Mouse (Mus musculus) heart, embryonic 16.5 days (tissue): ENCODE results near the gene Kbtbd8. TPM values are rescaled to one million over a fixed set of nuclear protein-coding genes. Genes with fewer than 3 reads are reported as not detected.

Source experiments
- ATAC-seq: fragments of 200-750 bp; cut with Nextera tagmentation; replicated peaks from 2 replicates; pipeline ENCODE4 v1.8.0; 2017; ENCODE audit warnings: moderate number of reproducible peaks; ENCODE audit not compliant: insufficient read depth, low FRiP score; ENCODE audit errors: extremely low read depth
- H3K27ac ChIP-seq: fragments of 300-500 bp; sonication (generic); 2 replicates; pipeline ENCODE4 v1.5.1; 2014; ENCODE audit warnings: mild to moderate bottlenecking, low read length, control low read depth, moderate library complexity
- H3K27me3 ChIP-seq: fragments of 300-500 bp; sonication (generic); 2 replicates; pipeline ENCODE4 v1.6.1; 2014; ENCODE audit warnings: low read length, mixed read lengths; ENCODE audit not compliant: control insufficient read depth, insufficient read depth
- H3K36me3 ChIP-seq: fragments of 300-500 bp; sonication (generic); 2 replicates; pipeline ENCODE4 v1.6.1; 2014; ENCODE audit not compliant: control insufficient read depth, insufficient read depth
- H3K4me1 ChIP-seq: fragments of 300-500 bp; sonication (generic); 2 replicates; pipeline ENCODE4 v1.6.1; 2014; ENCODE audit warnings: low read length, mixed read lengths; ENCODE audit not compliant: control insufficient read depth, insufficient read depth
- H3K4me2 ChIP-seq: fragments of 300-500 bp; sonication (generic); 2 replicates; pipeline ENCODE4 v1.6.1; 2014; ENCODE audit warnings: low read depth, mild to moderate bottlenecking, control low read depth, low read length
- H3K4me3 ChIP-seq: fragments of 300-500 bp; sonication (generic); 2 replicates; pipeline ENCODE4 v1.5.1; 2014; ENCODE audit warnings: mild to moderate bottlenecking, control low read depth, low read length
- H3K9ac ChIP-seq: fragments of 300-500 bp; sonication (generic); 2 replicates; pipeline ENCODE4 v1.6.1; 2014; ENCODE audit warnings: low read length, control low read depth
- H3K9me3 ChIP-seq: fragments of 300-500 bp; sonication (generic); replicated peaks from 2 replicates; pipeline ENCODE4 v1.6.1; 2016; ENCODE audit warnings: low read length; ENCODE audit not compliant: control insufficient read depth
- WGBS: fragments of 180-500 bp; shearing (Covaris S2); extraction: QIAGEN DNeasy Blood & Tissue Kit; methylation state at CpG from one replicate; pipeline ENCODE4 v1.1.7; 2014; 5-methylcytosine and 5-hydroxymethylcytosine counted together
- polyA plus RNA-seq: library from polyadenylated mRNA; unstranded; fragments of >200 nt; fragmentation: Nextera tagmentation; extraction: Ambion mirVana; gene quantifications from 2 replicates; pipeline ENCODE4 v1.2.1, GENCODE M21; 2015

The Kbtbd8 gene
- polyA plus RNA-seq, 1 experiment from 2014 or later, result 1.1 TPM

GRCm38 (mm10) chr6:95163965-95164364 lies 46.9 kb downstream of the Kbtbd8 start:
- Histone ChIP-seq H3K4me2 (no peak overlapping the region), H3K36me3 (no peaks in the 10 kb centered on the region), H3K4me1 (peaks cover 2% of the 10 kb centered on the region), H3K9ac (no peak overlapping the region), H3K9me3 (no peaks in the 10 kb centered on the region), H3K27ac (no peak overlapping the region), H3K27me3 (no peaks in the 10 kb centered on the region), H3K4me3 (no peak overlapping the region)
- ATAC-seq, result no peak
- WGBS, result 54% methylated on average over 4 of the region's 4 CpGs

- no peak for ATAC-seq
- no peak overlapping the region for H3K4me2 ChIP-seq
- no peaks in the 10 kb centered on the region for H3K27me3 ChIP-seq
- no peak overlapping the region for H3K4me3 ChIP-seq
- H3K27ac ChIP-seq, result no peak overlapping the region
- H3K9me3 ChIP-seq, result no peaks in the 10 kb centered on the region
- no peaks in the 10 kb centered on the region for H3K36me3 ChIP-seq
- H3K4me1 ChIP-seq, result peaks cover 4% of the 10 kb centered on the region
- no peak overlapping the region for H3K9ac ChIP-seq
Observed at GRCm38 (mm10) chr6:95165630-95166029, 48.6 kb downstream of the Kbtbd8 start.

- no peaks in the 10 kb centered on the region for H3K27me3 ChIP-seq
- H3K9me3 ChIP-seq, result no peaks in the 10 kb centered on the region
- no peak overlapping the region for H3K27ac ChIP-seq
- ATAC-seq, result no peak
- no peak overlapping the region for H3K4me2 ChIP-seq
- no peak overlapping the region for H3K4me3 ChIP-seq
- no peak overlapping the region for H3K9ac ChIP-seq
- H3K4me1 ChIP-seq, result peaks cover 4% of the 10 kb centered on the region
- WGBS, result 21% methylated on average over 5 of the region's 5 CpGs
- H3K36me3 ChIP-seq, result no peaks in the 10 kb centered on the region
Observed at GRCm38 (mm10) chr6:95167668-95168227, 50.7 kb downstream of the Kbtbd8 start.

DNA sequence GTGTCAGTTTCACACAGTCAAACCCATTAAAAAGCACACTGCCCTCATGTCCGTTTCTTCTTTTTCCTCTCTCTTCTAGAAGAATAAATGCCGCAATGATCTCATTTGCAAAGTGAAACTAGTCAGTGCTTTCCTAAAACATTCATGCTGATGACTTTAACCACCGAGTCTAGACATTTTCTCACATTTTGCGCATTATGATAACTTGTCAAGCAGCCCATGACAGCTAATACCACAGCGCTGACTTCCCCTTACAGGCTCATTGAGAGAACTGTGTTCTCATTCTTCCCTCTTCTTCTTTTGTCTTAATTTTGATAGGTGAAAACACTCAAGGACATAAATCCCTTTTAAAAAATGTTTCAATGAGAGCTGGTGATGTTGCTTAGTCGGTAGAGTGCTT lies 52.4 kb downstream of the Kbtbd8 start:
- H3K27me3 ChIP-seq, result no peaks in the 10 kb centered on the region
- no peak overlapping the region for H3K9ac ChIP-seq
- 76% methylated on average over 6 of the region's 6 CpGs for WGBS
- H3K4me1 ChIP-seq, result peaks cover 4% of the 10 kb centered on the region
- ATAC-seq, result no peak
- H3K9me3 ChIP-seq, result no peaks in the 10 kb centered on the region
- H3K36me3 ChIP-seq, result no peaks in the 10 kb centered on the region
- H3K4me2 ChIP-seq, result 0 out of 2 replicates have a peak overlapping the region, but pooled peaks have one; percentile 6
- no peak overlapping the region for H3K4me3 ChIP-seq
- no peak overlapping the region for H3K27ac ChIP-seq

GRCm38 (mm10) chr6:95174311-95175143 lies 57.5 kb downstream of the Kbtbd8 start:
- no peak for ATAC-seq
- 75% methylated on average over 9 of the region's 9 CpGs for WGBS
- no peaks in the 10 kb centered on the region for H3K27me3 ChIP-seq
- H3K4me2 ChIP-seq, result no peak overlapping the region
- H3K27ac ChIP-seq, result no peak overlapping the region
- H3K9ac ChIP-seq, result no peak overlapping the region
- no peaks in the 10 kb centered on the region for H3K36me3 ChIP-seq
- no peak overlapping the region for H3K4me3 ChIP-seq
- no peaks in the 10 kb centered on the region for H3K4me1 ChIP-seq
- H3K9me3 ChIP-seq, result no peaks in the 10 kb centered on the region

Other genes starting within 250 kb of the Kbtbd8 start
- not detected in 2 replicates for gene Gm10234, start 204.9 kb downstream of the Kbtbd8 start, polyA plus RNA-seq